Mouse (Mus musculus) liver, embryonic 13.5 days (tissue): Measurements from ENCODE around the gene Spata20. TPM values are rescaled to one million over a fixed set of nuclear protein-coding genes. Genes with fewer than 3 reads are reported as not detected.
A peak's percentile ranks its signal among the peaks of the same experiment; 100 is the strongest.

ENCODE experiments used
- ATAC-seq: fragments of 200-750 bp; cut with Nextera tagmentation; 2 replicates; pipeline ENCODE4 v1.8.0; 2017; ENCODE audit warnings: low read depth, mild to moderate bottlenecking, moderate number of reproducible peaks, moderate library complexity
- DNase-seq: peaks from one replicate; pipeline ENCODE4 v3.0.0; 2022
- H3K27ac ChIP-seq: fragments of 300-500 bp; sonication (generic); 2 replicates; pipeline ENCODE4 v1.5.1; 2015; ENCODE audit warnings: moderate library complexity, mild to moderate bottlenecking, inconsistent platforms
- H3K27me3 ChIP-seq: fragments of 300-500 bp; sonication (generic); 2 replicates; pipeline ENCODE4 v1.6.1; 2015; ENCODE audit warnings: mild to moderate bottlenecking, inconsistent platforms
- H3K36me3 ChIP-seq: fragments of 300-500 bp; sonication (generic); 2 replicates; pipeline ENCODE4 v1.6.1; 2015; ENCODE audit warnings: mild to moderate bottlenecking, inconsistent platforms
- H3K4me1 ChIP-seq: fragments of 300-500 bp; sonication (generic); replicated peaks from 2 replicates; pipeline ENCODE4 v1.6.1; 2015; ENCODE audit warnings: inconsistent platforms
- H3K4me2 ChIP-seq: fragments of 300-500 bp; sonication (generic); 2 replicates; pipeline ENCODE4 v1.6.1; 2015; ENCODE audit warnings: inconsistent platforms, mild to moderate bottlenecking, moderate library complexity
- H3K4me3 ChIP-seq: fragments of 300-500 bp; sonication (generic); replicated peaks from 2 replicates; pipeline ENCODE4 v1.5.1; 2015; ENCODE audit warnings: mild to moderate bottlenecking, inconsistent platforms
- H3K9ac ChIP-seq: fragments of 300-500 bp; sonication (generic); 2 replicates; pipeline ENCODE4 v1.6.1; 2015; ENCODE audit warnings: mild to moderate bottlenecking, inconsistent platforms
- H3K9me3 ChIP-seq: fragments of 300-500 bp; sonication (generic); replicated peaks from 2 replicates; pipeline ENCODE4 v1.6.1; 2016; ENCODE audit warnings: inconsistent platforms
- whole genome bisulfite sequencing: fragments of 180-500 bp; shearing (Covaris S2); methylation state at CpG from one replicate; pipeline ENCODE4 v1.1.7; 2015; ENCODE audit not compliant: insufficient replicate concordance; 5-methylcytosine and 5-hydroxymethylcytosine counted together
- polyA plus RNA-seq: library from polyadenylated mRNA; unstranded; fragments of >200 nt; fragmentation: Nextera tagmentation; extraction: Ambion mirVana; gene quantifications from 2 replicates; pipeline ENCODE4 v1.2.1, GENCODE M21; 2015

Gene Spata20
- polyA plus RNA-seq, 1 experiment from 2014 or later: not detected

- Histone ChIP-seq H3K36me3 (no peaks in the 10 kb centered on the region), H3K27ac (no peak overlapping the region), H3K4me1 (no peaks in the 10 kb centered on the region; the same call in 1 of the 2 replicates), H3K4me2 (no peak overlapping the region), H3K9me3 (no peaks in the 10 kb centered on the region), H3K9ac (no peak overlapping the region), H3K27me3 (peaks cover 84% of the 10 kb centered on the region), H3K4me3 (no peak overlapping the region)
- WGBS: 27% methylated on average over 19 of the region's 19 CpGs
- no peak for DNase-seq
- no peak for ATAC-seq
Measured at GRCm38 (mm10) chr11:94498093-94498996, 12.4 kb upstream of the Spata20 start.

- Histone ChIP-seq H3K9ac (no peak overlapping the region), H3K4me2 (no peak overlapping the region), H3K36me3 (no peaks in the 10 kb centered on the region), H3K4me1 (no peaks in the 10 kb centered on the region; the same call in 1 of the 2 replicates), H3K4me3 (no peak overlapping the region), H3K9me3 (no peaks in the 10 kb centered on the region), H3K27ac (no peak overlapping the region), H3K27me3 (peaks cover 86% of the 10 kb centered on the region)
- ATAC-seq: no peak
- DNase-seq: no peak
- WGBS: 63% methylated on average over 3 of the region's 3 CpGs
Measured at GRCm38 (mm10) chr11:94495415-94495814, 9.4 kb upstream of the Spata20 start.

GRCm38 (mm10) chr11:94491749-94492099 is 5.7 kb upstream of the Spata20 start:
- DNase-seq: no peak
- 36% methylated on average over 7 of the region's 7 CpGs for WGBS
- Histone ChIP-seq H3K27me3 (peaks cover 87% of the 10 kb centered on the region), H3K9me3 (no peaks in the 10 kb centered on the region), H3K4me3 (0 out of 2 replicates have a peak overlapping the region, but pooled peaks have one; percentile 51), H3K36me3 (no peaks in the 10 kb centered on the region), H3K4me2 (peak overlapping the region; percentile 62), H3K27ac (no peak overlapping the region), H3K9ac (no peak overlapping the region), H3K4me1 (no peaks in the 10 kb centered on the region)
- no peak for ATAC-seq

- DNase-seq: no peak
- ATAC-seq: no peak
- H3K9ac ChIP-seq: peak overlapping the region; percentile 45
Measured at GRCm38 (mm10) chr11:94491035-94491748, 5.2 kb upstream of the Spata20 start.

GRCm38 (mm10) chr11:94489745-94490144 is 3.8 kb upstream of the Spata20 start:
- Histone ChIP-seq H3K27me3 (peaks cover 94% of the 10 kb centered on the region), H3K9me3 (no peaks in the 10 kb centered on the region), H3K4me2 (no peak overlapping the region), H3K9ac (no peak overlapping the region), H3K36me3 (no peaks in the 10 kb centered on the region), H3K27ac (no peak overlapping the region), H3K4me1 (no peaks in the 10 kb centered on the region), H3K4me3 (no peak overlapping the region)
- DNase-seq: no peak
- 33% methylated on average over 4 of the region's 4 CpGs for WGBS
- ATAC-seq: no peak

More at GRCm38 (mm10) chr11:94491035-94491748, 5.2 kb upstream of the Spata20 start:
- Histone ChIP-seq H3K9me3 (no peaks in the 10 kb centered on the region), H3K4me1 (no peaks in the 10 kb centered on the region), H3K4me2 (peak overlapping the region; percentile 62), H3K36me3 (no peaks in the 10 kb centered on the region), H3K27ac (no peak overlapping the region), H3K27me3 (peaks cover 87% of the 10 kb centered on the region), H3K4me3 (peak overlapping the region; percentile 51)
- WGBS: 5% methylated on average over 54 of the region's 55 CpGs

GRCm38 (mm10) chr11:94488767-94489533 is 3.0 kb upstream of the Spata20 start:
- Histone ChIP-seq H3K9ac (no peak overlapping the region), H3K4me2 (no peak overlapping the region), H3K4me3 (no peak overlapping the region), H3K27me3 (peaks cover 96% of the 10 kb centered on the region), H3K9me3 (no peaks in the 10 kb centered on the region), H3K27ac (no peak overlapping the region), H3K36me3 (no peaks in the 10 kb centered on the region), H3K4me1 (no peaks in the 10 kb centered on the region)
- WGBS: 69% methylated on average over 11 of the region's 11 CpGs
- ATAC-seq (no peak), DNase-seq (no peak)

- H3K9me3 ChIP-seq: no peaks in the 10 kb centered on the region
- DNase-seq (no peak), ATAC-seq (no peak)
- H3K4me2 ChIP-seq: no peak overlapping the region
- no peaks in the 10 kb centered on the region for H3K4me1 ChIP-seq
- H3K4me3 ChIP-seq: no peak overlapping the region
- peaks cover 82% of the 10 kb centered on the region for H3K27me3 ChIP-seq
- no peak overlapping the region for H3K9ac ChIP-seq
- WGBS: 52% methylated on average over 5 of the region's 5 CpGs
- no peak overlapping the region for H3K27ac ChIP-seq
- no peaks in the 10 kb centered on the region for H3K36me3 ChIP-seq
Measured at GRCm38 (mm10) chr11:94485223-94485622, 756 bp downstream of the Spata20 start.

GRCm38 (mm10) chr11:94484636-94485035 is 1.3 kb downstream of the Spata20 start:
- Histone ChIP-seq H3K27me3 (peaks cover 80% of the 10 kb centered on the region), H3K27ac (no peak overlapping the region), H3K4me2 (no peak overlapping the region), H3K9ac (no peak overlapping the region), H3K4me1 (no peaks in the 10 kb centered on the region), H3K4me3 (no peak overlapping the region), H3K9me3 (no peaks in the 10 kb centered on the region), H3K36me3 (no peaks in the 10 kb centered on the region)
- DNase-seq (no peak), ATAC-seq (no peak)
- 79% methylated on average over 9 of the region's 9 CpGs for WGBS

- no peaks in the 10 kb centered on the region for H3K36me3 ChIP-seq
- H3K27ac ChIP-seq: no peak overlapping the region
- DNase-seq (no peak), ATAC-seq (no peak)
- 64% methylated on average over 14 of the region's 14 CpGs for WGBS
- peaks cover 80% of the 10 kb centered on the region for H3K27me3 ChIP-seq
- no peak overlapping the region for H3K9ac ChIP-seq
- no peaks in the 10 kb centered on the region for H3K4me1 ChIP-seq
- H3K4me3 ChIP-seq: no peak overlapping the region
- H3K4me2 ChIP-seq: no peak overlapping the region
- no peaks in the 10 kb centered on the region for H3K9me3 ChIP-seq
Measured at GRCm38 (mm10) chr11:94483921-94484320, 2.1 kb downstream of the Spata20 start.

- Histone ChIP-seq H3K9ac (no peak overlapping the region), H3K4me2 (no peak overlapping the region), H3K27me3 (peaks cover 80% of the 10 kb centered on the region), H3K4me1 (no peaks in the 10 kb centered on the region), H3K4me3 (no peak overlapping the region), H3K9me3 (no peaks in the 10 kb centered on the region), H3K36me3 (no peaks in the 10 kb centered on the region), H3K27ac (no peak overlapping the region)
- WGBS: 67% methylated on average over 11 of the region's 11 CpGs
- DNase-seq: no peak
- ATAC-seq: no peak
Measured at GRCm38 (mm10) chr11:94483436-94483835, 2.5 kb downstream of the Spata20 start.

- WGBS: 78% methylated on average over 11 of the region's 11 CpGs
- DNase-seq: no peak
- H3K4me2 ChIP-seq: no peak overlapping the region
- H3K4me1 ChIP-seq: no peaks in the 10 kb centered on the region
- no peak overlapping the region for H3K27ac ChIP-seq
- no peaks in the 10 kb centered on the region for H3K36me3 ChIP-seq
- ATAC-seq: no peak
- no peak overlapping the region for H3K9ac ChIP-seq
- peaks cover 81% of the 10 kb centered on the region for H3K27me3 ChIP-seq
- no peaks in the 10 kb centered on the region for H3K9me3 ChIP-seq
- H3K4me3 ChIP-seq: no peak overlapping the region
Measured at GRCm38 (mm10) chr11:94482738-94483137, 3.2 kb downstream of the Spata20 start.
